Mouse (Mus musculus): ENCODE data around the gene Dph2. TPM values are rescaled to one million over a fixed set of nuclear protein-coding genes. Genes with fewer than 3 reads are reported as not detected.

Dph2 gene
- polyA plus RNA-seq, 2 experiments: 5.1 to 6.8 TPM

DNA sequence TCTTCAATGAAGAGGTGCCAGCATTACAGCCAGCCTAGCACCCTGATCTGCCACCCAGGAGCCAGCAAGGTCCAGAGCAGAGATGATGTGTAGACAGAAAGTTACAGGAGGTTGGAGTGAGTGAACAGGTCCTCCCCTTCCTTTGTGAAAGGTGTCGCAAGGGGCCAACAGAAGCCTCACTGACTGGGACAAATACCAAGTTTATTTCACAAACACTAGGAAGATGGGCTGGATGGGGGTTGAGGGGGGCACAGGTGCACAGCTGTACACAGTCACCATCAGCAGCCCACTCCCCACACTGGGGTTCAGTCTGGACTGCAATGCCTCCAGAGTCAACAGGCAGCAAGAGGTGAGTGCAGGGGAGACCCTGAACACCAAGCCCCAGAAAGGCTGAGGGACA, 7.7 kb downstream of the Dph2 start:
- WGBS (ENCODE audit: insufficient replicate concordance): 79% methylated on average over 1 of the region's 1 CpGs
- TF ChIP-seq CTCF (IDR thresholded peaks at IDR 0.05; ENCODE audit: low read depth) (no peak), EP300 (IDR thresholded peaks at IDR 0.05; ENCODE audit: low read depth) (no peak)
- Histone ChIP-seq H3K27ac (no peak overlapping the region), H3K4me1 (replicated peaks; ENCODE audit: control insufficient read depth in 2 of 2, insufficient read depth in 2 of 2, low read length in 1 of 2) (peaks cover 8 to 12% of the 10 kb centered on the region in 2 experiments), H3K36me3 (replicated peaks; ENCODE audit: control insufficient read depth, insufficient read depth, low read depth) (peaks cover 21% of the 10 kb centered on the region), H3K4me3 (ENCODE audit: insufficient read depth in 1 of 2, low read depth in 2 of 2, low read length in 2 of 2) (no peak overlapping the region), H3K9me3 (ENCODE audit: control insufficient read depth, low read length) (no peaks in the 10 kb centered on the region), H3K4me2 (ENCODE audit: low read depth) (peak overlapping the region; percentile 77), H3K27me3 (ENCODE audit: control insufficient read depth, insufficient read depth, low read length) (peaks cover 20% of the 10 kb centered on the region), H3K9ac (replicated peaks) (no peak overlapping the region)
- ATAC-seq (ENCODE audit: insufficient read depth) (no peak), DNase-seq (ENCODE audit: low read depth in 3 of 3, low spot score in 3 of 3) (no peak)

DNA sequence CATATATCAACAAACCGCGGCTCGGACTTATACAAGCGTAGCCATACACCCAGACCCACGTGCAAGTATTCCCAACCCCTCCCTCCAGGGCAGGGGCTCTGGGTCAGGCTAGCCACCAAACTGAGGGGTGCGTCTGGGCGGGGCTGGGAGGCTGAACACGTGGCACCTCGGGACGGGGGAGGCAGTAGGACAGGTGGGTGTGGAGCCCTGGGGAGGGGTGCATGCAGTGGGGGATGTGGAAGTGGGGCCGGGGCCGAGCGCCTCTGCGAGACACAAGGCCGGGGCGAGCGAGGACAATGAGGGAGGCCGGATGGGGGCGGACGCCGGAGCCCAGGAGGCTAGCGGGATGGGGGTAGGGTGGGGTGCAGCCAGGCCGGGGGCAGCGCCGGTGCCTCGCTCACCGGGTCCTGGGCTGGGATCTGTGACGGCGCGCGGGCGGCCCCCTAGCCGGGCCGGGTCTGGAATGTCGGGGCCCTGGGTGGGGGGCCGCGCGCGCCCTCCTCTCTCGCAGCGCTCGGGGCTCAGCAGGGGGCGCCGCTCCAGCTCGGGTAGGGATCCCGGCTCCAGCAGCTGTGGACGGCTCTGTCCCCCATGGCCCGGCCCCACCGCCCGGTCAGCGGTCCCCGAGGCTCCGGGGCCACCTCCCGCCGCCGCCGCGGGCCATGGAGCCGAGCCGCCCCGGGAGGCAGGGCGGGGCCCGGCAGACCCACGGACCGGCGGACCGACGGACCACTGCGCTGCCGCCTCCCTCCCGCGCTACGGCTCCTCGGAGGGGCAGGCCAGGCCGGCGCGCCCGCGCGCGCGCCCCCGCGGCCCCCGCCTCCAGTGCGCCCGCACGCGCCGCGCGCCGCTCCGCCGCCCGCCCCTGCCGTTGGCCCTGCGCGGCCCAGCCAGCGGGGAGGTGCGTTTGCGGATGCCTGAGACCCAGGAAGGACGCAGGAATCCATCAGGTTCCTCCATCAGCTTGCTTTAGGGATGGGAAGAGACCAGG, 8.8 kb downstream of the Dph2 start, which contains the start of gene B4galt2:
B4galt2 (minus strand) TSS at position 787 of the 991 bp plus-strand sequence.
- DNase-seq (ENCODE audit: low read depth in 3 of 3, low spot score in 3 of 3): no peak

DNA sequence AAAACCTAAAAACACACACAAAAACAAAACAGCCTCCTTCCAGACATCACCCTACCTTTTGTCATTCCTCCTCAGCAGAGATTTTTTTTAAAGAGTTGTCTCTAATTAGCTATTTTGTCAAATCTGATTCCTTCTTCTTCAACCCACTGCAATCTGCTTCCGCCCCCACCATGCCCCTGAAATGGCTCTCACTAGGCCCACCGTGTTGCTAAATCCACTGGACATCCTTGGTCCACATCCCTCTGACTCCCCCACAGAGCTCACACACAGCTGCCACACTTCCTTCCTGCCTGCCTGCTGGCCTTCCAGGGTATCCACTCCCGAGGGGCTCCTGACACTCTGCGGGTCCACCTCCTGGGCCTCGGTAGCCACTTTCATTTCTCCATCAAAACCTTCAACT, 13.1 kb downstream of the Dph2 start:
- Histone ChIP-seq H3K27me3 (ENCODE audit: control insufficient read depth, insufficient read depth, low read length) (peaks cover 20% of the 10 kb centered on the region), H3K4me2 (ENCODE audit: low read depth) (no peak overlapping the region), H3K9me3 (ENCODE audit: control insufficient read depth, low read length) (no peaks in the 10 kb centered on the region), H3K9ac (replicated peaks) (no peak overlapping the region), H3K4me1 (replicated peaks; ENCODE audit: control insufficient read depth in 2 of 2, insufficient read depth in 2 of 2, low read length in 1 of 2) (peaks cover 0 to 3% of the 10 kb centered on the region in 2 experiments; a peak in 2 of 4 replicates), H3K4me3 (ENCODE audit: insufficient read depth in 1 of 2, low read depth in 2 of 2, low read length in 2 of 2) (no peak overlapping the region), H3K36me3 (replicated peaks; ENCODE audit: control insufficient read depth, insufficient read depth, low read depth) (no peaks in the 10 kb centered on the region; the same call in 1 of the 2 replicates), H3K27ac (no peak overlapping the region)
- DNase-seq (ENCODE audit: low read depth in 3 of 3, low spot score in 3 of 3) (no peak), ATAC-seq (ENCODE audit: insufficient read depth) (no peak)
- TF ChIP-seq CTCF (IDR thresholded peaks at IDR 0.05; ENCODE audit: low read depth): no peak
- WGBS (ENCODE audit: insufficient replicate concordance): 48% methylated on average over 5 of the region's 5 CpGs

More for the DNA sequence above, 8.8 kb downstream of the Dph2 start, which contains the start of gene B4galt2:
- WGBS (ENCODE audit: insufficient replicate concordance): 2% methylated on average over 82 of the region's 103 CpGs
- Histone ChIP-seq H3K27ac (no peak within 1 kb of the TSS), H3K4me3 (ENCODE audit: insufficient read depth in 1 of 2, low read depth in 2 of 2, low read length in 2 of 2) (peak within 1 kb of the TSS; percentile 57 to 62), H3K27me3 (ENCODE audit: control insufficient read depth, insufficient read depth, low read length) (peaks cover 20% of the 10 kb centered on the region), H3K4me2 (ENCODE audit: low read depth) (peak within 1 kb of the TSS; percentile 77), H3K4me1 (replicated peaks; ENCODE audit: control insufficient read depth in 2 of 2, insufficient read depth in 2 of 2, low read length in 1 of 2) (peaks cover 8 to 12% of the 10 kb centered on the region in 2 experiments), H3K9ac (replicated peaks) (peak within 1 kb of the TSS; percentile 38), H3K36me3 (replicated peaks; ENCODE audit: control insufficient read depth, insufficient read depth, low read depth) (peaks cover 21% of the 10 kb centered on the region), H3K9me3 (ENCODE audit: control insufficient read depth, low read length) (no peaks in the 10 kb centered on the region)
- no peak for ATAC-seq (ENCODE audit: insufficient read depth)
- no peak for TF ChIP-seq EP300 (IDR thresholded peaks at IDR 0.05; ENCODE audit: low read depth)
- TF ChIP-seq CTCF (IDR thresholded peaks at IDR 0.05; ENCODE audit: low read depth): no peak

DNA sequence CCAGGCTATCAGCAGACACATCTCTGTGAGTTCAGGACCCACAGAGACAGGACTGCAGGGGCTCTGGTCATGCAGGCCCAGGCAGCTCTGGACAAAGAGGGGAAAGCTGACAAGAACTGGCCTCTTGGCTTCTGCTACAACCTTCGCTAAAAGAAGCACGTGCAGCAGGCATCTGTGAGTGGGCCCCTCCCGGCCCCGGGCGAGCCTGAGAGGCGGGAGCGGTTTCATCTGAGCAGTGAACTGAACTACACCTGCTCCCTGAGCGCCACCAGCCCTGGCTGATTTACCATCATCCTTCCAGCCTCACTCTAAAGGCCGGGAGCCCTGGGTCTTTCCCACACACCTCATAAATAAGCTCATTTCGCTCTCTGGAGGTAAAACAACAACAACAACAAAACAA, 13.5 kb downstream of the Dph2 start:
- H3K4me1 ChIP-seq (replicated peaks; ENCODE audit: control insufficient read depth in 2 of 2, insufficient read depth in 2 of 2, low read length in 1 of 2): no peaks in the 10 kb centered on the region
- no peaks in the 10 kb centered on the region for H3K9me3 ChIP-seq (ENCODE audit: control insufficient read depth, low read length)
- ATAC-seq (ENCODE audit: insufficient read depth): no peak
- H3K27me3 ChIP-seq (ENCODE audit: control insufficient read depth, insufficient read depth, low read length): peaks cover 17% of the 10 kb centered on the region
- no peak overlapping the region for H3K4me3 ChIP-seq (ENCODE audit: insufficient read depth in 1 of 2, low read depth in 2 of 2, low read length in 2 of 2)
- H3K36me3 ChIP-seq (replicated peaks; ENCODE audit: control insufficient read depth, insufficient read depth, low read depth): no peaks in the 10 kb centered on the region
- no peak overlapping the region for H3K9ac ChIP-seq (replicated peaks)
- H3K4me2 ChIP-seq (ENCODE audit: low read depth): no peak overlapping the region
- no peak for TF ChIP-seq CTCF (IDR thresholded peaks at IDR 0.05; ENCODE audit: low read depth)
- no peak for TF ChIP-seq EP300 (IDR thresholded peaks at IDR 0.05; ENCODE audit: low read depth)
- no peak for DNase-seq (ENCODE audit: low read depth in 3 of 3, low spot score in 3 of 3)
- 67% methylated on average over 10 of the region's 10 CpGs for WGBS (ENCODE audit: insufficient replicate concordance)
- no peak overlapping the region for H3K27ac ChIP-seq

DNA sequence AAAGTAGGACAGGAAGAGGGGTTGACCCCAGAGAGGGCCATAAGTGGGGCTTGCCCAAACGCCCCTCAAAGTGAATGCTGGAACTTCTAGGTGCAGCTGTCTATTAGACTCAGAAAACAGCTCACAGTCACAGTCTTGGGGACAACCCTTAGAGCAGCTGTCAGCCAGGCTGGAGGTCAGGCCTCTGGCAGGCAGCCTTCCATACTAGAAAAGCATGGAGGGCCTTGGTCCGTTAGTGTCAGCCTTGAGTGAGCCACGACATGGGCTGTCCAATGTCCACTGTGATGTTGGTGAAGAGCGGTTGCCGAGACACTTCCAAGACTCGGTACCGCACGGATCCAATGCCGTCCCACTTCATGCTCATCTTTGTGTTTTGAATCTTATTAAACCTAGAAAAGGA, 18.2 kb downstream of the Dph2 start:
- Histone ChIP-seq H3K27ac (no peak overlapping the region), H3K27me3 (ENCODE audit: control insufficient read depth, insufficient read depth, low read length) (no peaks in the 10 kb centered on the region), H3K9ac (replicated peaks) (no peak overlapping the region), H3K36me3 (replicated peaks; ENCODE audit: control insufficient read depth, insufficient read depth, low read depth) (peaks cover 8% of the 10 kb centered on the region), H3K4me1 (replicated peaks; ENCODE audit: control insufficient read depth in 2 of 2, insufficient read depth in 2 of 2, low read length in 1 of 2) (peaks cover 11 to 24% of the 10 kb centered on the region in 2 experiments), H3K4me3 (ENCODE audit: insufficient read depth in 1 of 2, low read depth in 2 of 2, low read length in 2 of 2) (no peak overlapping the region), H3K4me2 (ENCODE audit: low read depth) (no peak overlapping the region), H3K9me3 (ENCODE audit: control insufficient read depth, low read length) (no peaks in the 10 kb centered on the region)
- no peak for DNase-seq (ENCODE audit: low read depth in 3 of 3, low spot score in 3 of 3)
- TF ChIP-seq CTCF (IDR thresholded peaks at IDR 0.05; ENCODE audit: low read depth): no peak
- no peak for TF ChIP-seq EP300 (IDR thresholded peaks at IDR 0.05; ENCODE audit: low read depth)
- 88% methylated on average over 9 of the region's 9 CpGs for WGBS (ENCODE audit: insufficient replicate concordance)
- ATAC-seq (ENCODE audit: insufficient read depth): no peak
